Mouse (Mus musculus) myocyte (in vitro differentiated cells): ENCODE data around the gene Ggt6.
"Not testable (repeated sequence)": the region's sequence is repeated elsewhere in the genome, so short reads cannot be mapped to it uniquely, and the experiment has no call there.

Experiments
- MYOG ChIP-seq, 3 experiments: IDR thresholded peaks; one replicate each; pipeline ENCODE4 v1.6.1; 2011; ENCODE audit warnings: control low read depth in 2 of 3, low read depth in 2 of 3, mild to moderate bottlenecking in 2 of 3; ENCODE audit not compliant: insufficient read length in 2 of 3, control insufficient read depth in 1 of 3, insufficient read depth in 1 of 3
- POLR2A ChIP-seq: IDR thresholded peaks from one replicate; pipeline ENCODE4 v1.6.1; 2011; ENCODE audit warnings: low read depth, mild to moderate bottlenecking, control low read depth, moderate library complexity; ENCODE audit not compliant: insufficient read length
- POLR2AphosphoS2 ChIP-seq: IDR thresholded peaks from one replicate; pipeline ENCODE4 v1.6.1; 2011; ENCODE audit warnings: low read depth, control low read depth; ENCODE audit not compliant: insufficient read length
- TCF12 ChIP-seq: IDR thresholded peaks from one replicate; pipeline ENCODE4 v1.6.1; 2011; ENCODE audit warnings: mild to moderate bottlenecking, control low read depth; ENCODE audit not compliant: poor library complexity, insufficient read depth, severe bottlenecking

- not testable (repeated sequence) for TF ChIP-seq POLR2AphosphoS2; POLR2A; MYOG (IDR thresholded peaks at IDR 0.05; ENCODE audit: control insufficient read depth in 1 of 3, insufficient read depth in 1 of 3, insufficient read length in 2 of 3, low read depth in 2 of 3); TCF12
Measured at GRCm38 (mm10) chr11:72440597-72440964, 5.3 kb downstream of the Ggt6 start.
